Mouse (Mus musculus) forebrain, postnatal 0 days (tissue): ENCODE measurements at regions not wholly inside any gene's neighbourhood (a gene's known extent, or its start where the extent isn't known, plus 50 kb on each side); places are given as distances from the start of the nearest gene placed in this dataset.
A peak's percentile ranks its signal among the peaks of the same experiment; 100 is the strongest.

ENCODE experiments used
- ATAC-seq: fragments of 200-750 bp; cut with Nextera tagmentation; 2 replicates; pipeline ENCODE4 v1.8.0; 2017; ENCODE audit warnings: mild to moderate bottlenecking, moderate library complexity
- DNase-seq: peaks from one replicate; pipeline ENCODE4 v3.0.0-alpha.2; 2015
- H3K27ac ChIP-seq: fragments of 300-500 bp; sonication (generic); 2 replicates; pipeline ENCODE4 v1.5.1; 2014; ENCODE audit warnings: low read depth, mild to moderate bottlenecking, antibody characterized with exemption, low read length, moderate library complexity, mixed read lengths
- H3K27me3 ChIP-seq: fragments of 300-500 bp; sonication (generic); 2 replicates; pipeline ENCODE4 v1.6.1; 2014; ENCODE audit warnings: mild to moderate bottlenecking, low read length, mixed read lengths; ENCODE audit not compliant: insufficient read depth
- H3K36me3 ChIP-seq: fragments of 300-500 bp; sonication (generic); 2 replicates; pipeline ENCODE4 v1.6.1; 2014; ENCODE audit warnings: mild to moderate bottlenecking, moderate library complexity; ENCODE audit not compliant: insufficient read depth
- H3K4me1 ChIP-seq: fragments of 300-500 bp; sonication (generic); 2 replicates; pipeline ENCODE4 v1.6.1; 2014; ENCODE audit warnings: antibody characterized with exemption; ENCODE audit not compliant: insufficient read depth
- H3K4me2 ChIP-seq: fragments of 300-500 bp; sonication (generic); 2 replicates; pipeline ENCODE4 v1.6.1; 2014; ENCODE audit warnings: low read depth, mild to moderate bottlenecking, moderate library complexity
- H3K4me3 ChIP-seq: fragments of 300-500 bp; sonication (generic); 2 replicates; pipeline ENCODE4 v1.5.1; 2014; ENCODE audit warnings: low read depth, low read length, mixed read lengths
- H3K9ac ChIP-seq: fragments of 300-500 bp; sonication (generic); 2 replicates; pipeline ENCODE4 v1.6.1; 2014; ENCODE audit warnings: mild to moderate bottlenecking
- H3K9me3 ChIP-seq: fragments of 300-500 bp; sonication (generic); 2 replicates; pipeline ENCODE4 v1.6.1; 2016; ENCODE audit warnings: low read length
- CTCF ChIP-seq: sonication (generic); IDR thresholded peaks from 2 replicates; pipeline ENCODE4 v1.5.1; 2016; ENCODE audit warnings: antibody characterized with exemption, control low read depth, low read depth
- WGBS: fragments of 180-500 bp; shearing (Covaris S2); extraction: QIAGEN DNeasy Blood & Tissue Kit; methylation state at CpG from one replicate; pipeline ENCODE4 v1.1.7; 2014; 5-methylcytosine and 5-hydroxymethylcytosine counted together

DNA sequence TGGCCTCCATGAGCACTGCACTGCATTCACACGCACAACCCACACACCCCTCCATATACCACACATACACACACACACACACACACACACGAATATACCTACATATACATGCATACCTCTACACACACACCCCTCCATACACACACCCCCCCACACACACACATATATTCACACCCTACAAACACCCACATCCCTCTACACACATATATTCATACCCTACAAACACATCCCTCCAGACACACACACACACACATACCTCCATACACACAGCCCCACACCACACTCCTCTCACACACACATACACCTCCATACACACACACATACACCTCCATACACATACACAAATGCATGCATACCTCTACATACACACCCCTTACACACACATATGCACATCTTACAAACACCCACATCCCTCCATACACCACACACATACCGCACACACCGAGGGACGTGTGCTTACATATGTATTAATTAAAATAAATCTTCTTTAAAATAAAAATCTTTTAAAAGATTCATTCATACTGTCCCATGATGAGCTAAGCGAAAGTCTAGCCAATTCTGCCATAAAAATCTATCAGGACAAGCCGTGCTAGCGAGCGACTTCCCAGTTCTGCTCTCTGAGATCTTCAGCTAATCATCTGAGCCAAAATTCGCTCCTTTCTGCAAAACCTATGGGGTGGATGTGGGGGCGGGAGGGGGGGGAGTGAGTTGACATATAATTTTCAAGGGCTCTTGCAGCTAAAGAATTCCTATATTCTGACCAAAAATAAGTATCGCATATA lies 74.3 kb upstream of the Ipo5 start:
- WGBS = 77% methylated on average over 12 of the region's 12 CpGs
- Histone ChIP-seq H3K4me1 (no peaks in the 10 kb centered on the region), H3K4me3 (no peak overlapping the region), H3K4me2 (no peak overlapping the region), H3K27ac (0 out of 2 replicates have a peak overlapping the region, but pooled peaks have one; percentile 59), H3K9ac (no peak overlapping the region), H3K9me3 (no peaks in the 10 kb centered on the region), H3K27me3 (no peaks in the 10 kb centered on the region), H3K36me3 (no peaks in the 10 kb centered on the region)
- DNase-seq (no peak), ATAC-seq (peak; percentile 13; the same call in 1 of the 2 replicates)
- no peak for TF ChIP-seq CTCF

DNA sequence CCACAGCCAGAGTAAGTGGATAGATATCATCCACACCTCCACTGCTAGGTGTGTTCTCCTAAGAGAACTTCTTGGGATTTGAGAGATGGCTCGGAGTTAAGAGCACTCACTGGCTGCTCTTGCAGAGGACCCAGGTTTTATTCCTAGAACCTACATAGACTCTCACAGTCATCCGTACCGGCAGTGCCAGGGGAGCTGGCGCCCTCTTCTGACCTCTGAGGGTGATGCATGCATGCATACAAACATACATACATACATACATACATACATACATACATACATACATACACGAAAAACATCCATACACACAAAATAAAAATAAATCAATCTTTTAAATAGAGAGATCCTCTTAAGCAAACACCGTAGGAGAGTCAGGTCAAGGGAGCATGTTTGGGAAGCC lies 70.1 kb upstream of the Ipo5 start:
- ATAC-seq = no peak
- TF ChIP-seq CTCF = no peak
- Histone ChIP-seq H3K27ac (no peak overlapping the region), H3K4me3 (no peak overlapping the region), H3K36me3 (no peaks in the 10 kb centered on the region), H3K4me1 (no peaks in the 10 kb centered on the region), H3K9ac (no peak overlapping the region), H3K9me3 (no peaks in the 10 kb centered on the region), H3K27me3 (no peaks in the 10 kb centered on the region), H3K4me2 (no peak overlapping the region)
- DNase-seq = no peak
- WGBS = 87% methylated on average over 6 of the region's 6 CpGs

DNA sequence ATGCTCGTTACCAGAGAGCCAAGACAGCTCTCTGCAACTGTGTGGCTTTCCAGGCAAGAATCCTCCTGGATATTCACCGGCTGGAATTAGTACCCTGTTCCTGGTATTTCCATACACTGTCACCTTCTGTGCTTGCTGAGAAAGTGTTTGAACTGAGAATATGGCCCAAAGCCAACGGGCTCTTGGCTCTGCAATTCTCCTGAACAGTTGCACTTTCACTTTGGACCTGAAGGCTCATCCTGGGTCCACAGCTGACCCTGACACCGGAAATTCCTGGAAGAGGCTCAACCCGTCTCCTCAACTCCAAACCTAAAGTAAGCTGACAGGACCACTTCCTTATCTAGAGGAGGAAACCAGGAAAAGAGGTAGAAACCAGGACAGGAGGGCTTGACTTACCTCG lies 69.7 kb upstream of the Ipo5 start:
- no peak overlapping the region for H3K27ac ChIP-seq
- H3K36me3 ChIP-seq = no peaks in the 10 kb centered on the region
- H3K4me3 ChIP-seq = no peak overlapping the region
- 78% methylated on average over 6 of the region's 6 CpGs for WGBS
- TF ChIP-seq CTCF = no peak
- no peaks in the 10 kb centered on the region for H3K4me1 ChIP-seq
- ATAC-seq = no peak
- no peaks in the 10 kb centered on the region for H3K27me3 ChIP-seq
- no peak for DNase-seq
- H3K9ac ChIP-seq = no peak overlapping the region
- no peaks in the 10 kb centered on the region for H3K9me3 ChIP-seq
- H3K4me2 ChIP-seq = no peak overlapping the region

DNA sequence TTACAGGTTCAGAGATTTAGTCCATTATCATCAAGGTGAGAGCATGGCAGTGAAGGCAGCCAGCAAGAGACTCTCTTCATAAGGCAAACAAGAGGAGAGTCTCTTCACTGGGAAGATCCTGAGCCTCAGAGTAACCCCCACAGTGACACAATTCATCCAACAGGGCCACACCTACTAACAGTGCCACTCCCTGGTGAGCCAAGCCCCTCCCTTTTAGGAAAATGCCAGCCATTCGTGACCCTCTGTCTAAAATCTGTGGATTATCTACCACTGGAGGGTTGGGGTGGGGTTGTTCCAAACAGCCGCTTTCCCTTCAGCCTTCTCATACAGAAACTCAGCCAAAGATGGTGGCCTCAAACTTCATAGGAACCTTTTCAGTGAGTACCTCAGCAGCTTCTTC lies 65.9 kb upstream of the Ipo5 start:
- Histone ChIP-seq H3K27me3 (no peaks in the 10 kb centered on the region), H3K9ac (no peak overlapping the region), H3K27ac (no peak overlapping the region), H3K9me3 (no peaks in the 10 kb centered on the region), H3K36me3 (no peaks in the 10 kb centered on the region), H3K4me3 (no peak overlapping the region), H3K4me2 (no peak overlapping the region), H3K4me1 (no peaks in the 10 kb centered on the region)
- no peak for TF ChIP-seq CTCF
- WGBS = 85% methylated on average over 2 of the region's 2 CpGs
- DNase-seq = no peak
- no peak for ATAC-seq

DNA sequence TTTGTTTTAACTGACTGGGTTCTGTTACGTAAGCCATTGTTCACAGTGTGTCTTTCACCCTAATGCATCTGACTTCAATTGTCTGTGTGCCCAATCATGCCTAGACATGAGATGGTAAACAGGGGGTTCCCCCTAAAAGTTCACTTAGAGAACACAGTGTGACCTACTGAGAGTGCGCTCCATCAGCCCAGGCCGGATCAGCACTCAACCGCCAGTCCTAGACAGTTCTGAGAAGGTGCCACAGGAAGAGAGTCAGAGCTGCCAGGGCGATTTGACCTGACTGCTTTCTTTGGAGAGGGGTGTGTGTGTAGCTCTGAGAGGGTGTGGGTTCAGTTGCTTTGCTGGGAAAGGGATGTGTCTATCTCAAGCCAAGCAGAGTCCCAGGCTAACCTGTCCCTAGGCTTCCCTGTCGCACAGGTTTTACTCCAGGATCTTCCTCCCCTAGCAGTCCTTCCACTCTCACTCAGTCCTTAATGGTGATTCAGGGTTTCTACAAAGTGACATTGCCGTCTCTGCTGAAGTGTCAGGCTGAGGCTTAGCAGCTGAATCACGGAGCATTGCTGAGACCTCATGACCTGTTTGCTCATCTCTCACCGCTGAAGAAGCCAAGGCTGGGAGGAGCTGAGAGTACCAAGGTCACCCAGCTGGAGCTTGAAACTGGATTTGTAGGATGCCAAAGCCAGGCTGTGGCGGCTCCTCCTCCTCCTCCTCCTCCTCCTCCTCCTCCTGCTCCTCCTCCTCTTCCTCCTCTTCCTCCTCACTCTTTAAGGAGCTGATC lies 64.8 kb upstream of the Ipo5 start:
- no peak overlapping the region for H3K27ac ChIP-seq

DNA sequence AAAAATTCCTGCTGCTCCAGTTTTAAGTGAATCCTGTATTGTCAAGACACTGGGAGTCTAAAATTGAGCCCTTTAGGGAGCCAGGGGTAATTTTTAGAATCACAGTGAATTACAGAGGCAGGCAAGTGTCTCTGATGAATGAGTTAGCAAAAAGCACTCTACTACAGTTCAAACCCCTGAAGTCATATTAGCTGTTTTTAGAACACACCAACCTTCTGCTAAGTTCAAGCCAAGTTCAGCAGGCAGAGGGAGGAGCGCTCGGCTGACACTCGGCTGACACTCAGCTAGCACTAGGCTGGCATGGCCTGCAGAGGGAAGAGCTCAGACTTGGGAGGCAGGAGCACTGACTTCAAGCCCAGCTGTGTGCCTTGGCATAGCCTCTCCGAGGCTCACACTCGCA lies 64.0 kb upstream of the Ipo5 start:
- WGBS = 66% methylated on average over 5 of the region's 5 CpGs
- TF ChIP-seq CTCF = 0 out of 2 replicates have a peak, but pooled peaks have one; percentile 8
- no peak overlapping the region for H3K4me2 ChIP-seq
- DNase-seq (no peak), ATAC-seq (peak; percentile 78)
- no peaks in the 10 kb centered on the region for H3K36me3 ChIP-seq
- H3K27ac ChIP-seq = no peak overlapping the region
- H3K9ac ChIP-seq = no peak overlapping the region
- H3K4me3 ChIP-seq = no peak overlapping the region
- H3K4me1 ChIP-seq = no peaks in the 10 kb centered on the region
- H3K9me3 ChIP-seq = no peaks in the 10 kb centered on the region
- no peaks in the 10 kb centered on the region for H3K27me3 ChIP-seq

More for the DNA sequence above, 64.8 kb upstream of the Ipo5 start:
- no peaks in the 10 kb centered on the region for H3K27me3 ChIP-seq
- no peak for TF ChIP-seq CTCF
- H3K4me3 ChIP-seq = no peak overlapping the region
- ATAC-seq (no peak), DNase-seq (no peak)
- H3K9me3 ChIP-seq = no peaks in the 10 kb centered on the region
- WGBS = 71% methylated on average over 10 of the region's 10 CpGs
- H3K4me1 ChIP-seq = no peaks in the 10 kb centered on the region
- no peaks in the 10 kb centered on the region for H3K36me3 ChIP-seq
- no peak overlapping the region for H3K4me2 ChIP-seq
- no peak overlapping the region for H3K9ac ChIP-seq
